Mouse (Mus musculus) small intestine, adult 2 months (tissue): ENCODE measurements around the gene Hspb11.

Experiments
- CTCF ChIP-seq: fragments of 200-500 bp; IDR thresholded peaks from 2 replicates; pipeline ENCODE4 v1.5.1; 2012; ENCODE audit warnings: low read depth, mild to moderate bottlenecking, control low read depth, inconsistent platforms, low read length, moderate library complexity, mixed read lengths; ENCODE audit not compliant: insufficient replicate concordance, insufficient read length; ENCODE audit errors: extremely low read depth
- POLR2A ChIP-seq: fragments of 200-500 bp; IDR thresholded peaks from 2 replicates; pipeline ENCODE4 v1.6.1; 2012; ENCODE audit warnings: low read depth, mild to moderate bottlenecking, control low read depth, inconsistent platforms, low read length, moderate library complexity

DNA sequence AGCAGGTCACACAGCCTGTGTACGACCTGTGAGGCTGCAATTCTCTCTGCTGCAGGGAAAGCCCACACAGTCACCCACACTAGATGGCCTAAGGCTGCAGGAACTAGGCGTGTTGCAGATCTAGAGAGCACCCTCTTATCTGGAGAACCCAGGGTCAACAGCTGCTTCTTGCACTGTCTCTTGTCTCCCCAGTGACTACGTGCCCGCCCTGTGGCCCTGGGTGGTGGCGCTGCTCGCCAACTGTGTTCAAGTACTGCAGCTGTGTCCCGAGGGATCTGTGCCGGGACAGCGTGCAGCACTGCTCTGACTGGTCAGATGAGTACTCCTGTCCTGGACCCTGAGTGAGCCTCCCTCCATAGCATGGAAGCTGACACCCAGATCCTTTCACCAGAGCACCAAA lies 35.8 kb upstream of the Hspb11 start:
- TF ChIP-seq CTCF, result no peak
- no peak for TF ChIP-seq POLR2A
